Mouse (Mus musculus): Measurements from ENCODE around the gene Arhgef9. TPM values are rescaled to one million over a fixed set of nuclear protein-coding genes. Genes with fewer than 3 reads are reported as not detected.

Gene Arhgef9
- polyA plus RNA-seq, 1 experiment, result 2.4 TPM

Other genes with a start within 250 kb of the Arhgef9 start
- 0.35 TPM for gene Spin4, start 170.2 kb downstream of the Arhgef9 start, polyA plus RNA-seq (2012; fragmentation: generic; extraction: Trizol)
- gene Amer1, start 248.0 kb upstream of the Arhgef9 start, polyA plus RNA-seq (2012; fragmentation: generic; extraction: Trizol), result 1.9 TPM

Data from myocyte (in vitro differentiated cells).